Mouse (Mus musculus) small intestine, adult 2 months (tissue): ENCODE measurements at regions not wholly inside any gene's neighbourhood (a gene's known extent, or its start where the extent isn't known, plus 50 kb on each side); places are given as distances from the start of the nearest gene placed in this dataset.

Experiments used
- H3K27ac ChIP-seq: fragments of 200-500 bp; 2 replicates; pipeline ENCODE4 v1.5.1; 2012; ENCODE audit warnings: low read depth, low read length, control low read depth, inconsistent platforms; ENCODE audit not compliant: insufficient read depth
- H3K27me3 ChIP-seq: fragments of 200-500 bp; 2 replicates; pipeline ENCODE4 v1.6.1; 2012; ENCODE audit warnings: mild to moderate bottlenecking, moderate library complexity, low read length, inconsistent platforms; ENCODE audit not compliant: control insufficient read depth, insufficient read depth
- H3K36me3 ChIP-seq: fragments of 200-500 bp; 2 replicates; pipeline ENCODE4 v1.6.1; 2012; ENCODE audit warnings: mild to moderate bottlenecking, low read length, control low read depth, inconsistent platforms; ENCODE audit not compliant: control insufficient read depth, insufficient read depth
- H3K4me1 ChIP-seq: fragments of 200-500 bp; 2 replicates; pipeline ENCODE4 v1.6.1; 2012; ENCODE audit warnings: low read length, inconsistent platforms, mixed read lengths; ENCODE audit not compliant: control insufficient read depth, insufficient read depth, insufficient read length
- H3K4me3 ChIP-seq: fragments of 200-500 bp; 2 replicates; pipeline ENCODE4 v1.5.1; 2012; ENCODE audit warnings: low read depth, mild to moderate bottlenecking, control low read depth, inconsistent platforms, low read length, moderate library complexity
- CTCF ChIP-seq: fragments of 200-500 bp; IDR thresholded peaks from 2 replicates; pipeline ENCODE4 v1.5.1; 2012; ENCODE audit warnings: low read depth, mild to moderate bottlenecking, control low read depth, inconsistent platforms, low read length, moderate library complexity, mixed read lengths; ENCODE audit not compliant: insufficient replicate concordance, insufficient read length; ENCODE audit errors: extremely low read depth
- POLR2A ChIP-seq: fragments of 200-500 bp; IDR thresholded peaks from 2 replicates; pipeline ENCODE4 v1.6.1; 2012; ENCODE audit warnings: low read depth, mild to moderate bottlenecking, control low read depth, inconsistent platforms, low read length, moderate library complexity
- WGBS: fragments of 180-500 bp; shearing (Covaris S2); methylation state at CpG from one replicate; pipeline ENCODE4 v1.1.7; 2018; 5-methylcytosine and 5-hydroxymethylcytosine counted together

- Histone ChIP-seq H3K36me3 (no peaks in the 10 kb centered on the region), H3K4me1 (peaks cover 13% of the 10 kb centered on the region; the same call in 1 of the 2 replicates), H3K4me3 (no peak overlapping the region), H3K27me3 (no peaks in the 10 kb centered on the region), H3K27ac (no peak overlapping the region)
- TF ChIP-seq POLR2A (no peak), CTCF (no peak)
- WGBS, result 69% methylated on average over 11 of the region's 11 CpGs
Measured at GRCm38 (mm10) chr17:79948591-79949475, 52.9 kb upstream of the Atl2 start.
